Mouse (Mus musculus) E14TG2a.4 (cell line): ENCODE measurements around the gene Spin1.

Source experiments
- CTCF ChIP-seq: conservative IDR thresholded peaks from 2 replicates; pipeline ENCODE4 v1.5.1; 2014; ENCODE audit warnings: low read length
- NANOG ChIP-seq: IDR thresholded peaks from 2 replicates; pipeline ENCODE4 v1.6.1; 2014; ENCODE audit warnings: borderline replicate concordance, low read length, mixed read lengths
- POU5F1 ChIP-seq: IDR thresholded peaks from 2 replicates; pipeline ENCODE4 v1.6.1; 2014; ENCODE audit warnings: low read length, borderline replicate concordance

DNA sequence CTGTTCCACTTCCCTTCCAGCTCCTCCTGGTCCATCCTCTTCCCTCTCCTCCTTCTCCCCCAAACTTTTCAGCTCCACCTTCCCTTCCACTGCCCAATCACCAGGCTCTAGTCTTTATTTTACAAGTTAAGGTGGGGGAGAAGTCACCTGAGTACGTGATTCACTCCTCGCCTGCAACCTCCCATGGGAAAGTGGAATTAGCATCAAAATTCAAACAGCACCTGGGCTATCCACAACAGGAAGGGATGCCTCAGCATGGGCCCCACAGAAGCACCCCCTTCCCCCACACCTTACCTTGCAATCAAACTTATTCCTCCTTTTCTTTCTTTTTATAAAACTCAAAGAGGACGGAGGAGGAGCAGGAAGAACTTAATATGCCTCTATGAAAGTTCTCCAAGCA is 48.3 kb upstream of the Spin1 start:
- TF ChIP-seq CTCF (no peak), POU5F1 (no peak; the same call in 1 of the 2 replicates), NANOG (no peak)
